Mouse (Mus musculus) cerebellum, adult 18-20 months (tissue): ENCODE data around the gene Scrg1.
"Not testable (repeated sequence)": the region's sequence is repeated elsewhere in the genome, so short reads cannot be mapped to it uniquely, and the experiment has no call there.

Experiments used
- DNase-seq, 2 experiments: peaks; one replicate each; pipeline ENCODE4 v3.0.0; 2021

Gene Scrg1

DNA sequence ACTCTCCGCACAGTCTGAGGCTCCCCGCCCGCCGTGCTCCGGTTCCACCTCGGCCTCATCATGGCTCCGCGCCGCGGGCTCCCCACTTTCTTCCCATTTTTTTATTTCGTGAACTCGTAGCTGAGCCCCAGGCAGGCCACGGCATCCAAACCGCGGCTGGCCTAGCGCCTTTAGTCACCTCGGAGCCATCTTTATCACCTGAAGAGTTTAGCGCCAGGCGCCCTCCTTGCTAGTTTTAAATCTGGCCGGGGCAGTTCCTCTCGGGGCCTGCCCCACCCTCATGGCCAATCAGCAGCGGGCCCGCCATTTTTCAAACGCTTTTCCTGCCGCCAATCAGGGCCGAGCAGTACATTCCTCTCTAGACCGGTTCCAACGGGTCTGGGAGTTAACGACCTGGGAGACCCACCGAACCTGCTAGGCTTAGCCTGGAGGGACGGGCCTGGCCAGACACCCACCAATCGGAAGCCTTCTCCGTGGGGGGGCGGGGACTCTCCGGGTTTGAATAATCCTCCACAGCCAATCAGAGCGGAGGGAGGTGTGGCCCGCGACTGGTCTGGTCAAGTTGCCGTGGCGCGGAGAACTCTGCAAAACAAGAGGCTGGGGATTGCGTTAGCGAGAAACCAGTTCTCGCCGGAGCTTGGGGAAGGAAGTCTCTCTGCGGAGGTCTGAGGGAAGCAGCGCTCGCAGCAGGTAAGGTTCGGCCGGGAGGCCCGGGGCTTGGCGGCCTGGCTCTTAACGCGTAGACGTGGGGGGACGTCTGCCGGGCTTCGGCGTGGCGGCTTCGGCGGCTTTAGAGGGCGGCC, 55.8 kb downstream of the Scrg1 start, which contains the start of gene Hmgb2:
Gene Hmgb2, plus strand, starts transcription at position 592 of the 803 bp plus-strand sequence.
- peak; percentile 99 to 100 for DNase-seq

DNA sequence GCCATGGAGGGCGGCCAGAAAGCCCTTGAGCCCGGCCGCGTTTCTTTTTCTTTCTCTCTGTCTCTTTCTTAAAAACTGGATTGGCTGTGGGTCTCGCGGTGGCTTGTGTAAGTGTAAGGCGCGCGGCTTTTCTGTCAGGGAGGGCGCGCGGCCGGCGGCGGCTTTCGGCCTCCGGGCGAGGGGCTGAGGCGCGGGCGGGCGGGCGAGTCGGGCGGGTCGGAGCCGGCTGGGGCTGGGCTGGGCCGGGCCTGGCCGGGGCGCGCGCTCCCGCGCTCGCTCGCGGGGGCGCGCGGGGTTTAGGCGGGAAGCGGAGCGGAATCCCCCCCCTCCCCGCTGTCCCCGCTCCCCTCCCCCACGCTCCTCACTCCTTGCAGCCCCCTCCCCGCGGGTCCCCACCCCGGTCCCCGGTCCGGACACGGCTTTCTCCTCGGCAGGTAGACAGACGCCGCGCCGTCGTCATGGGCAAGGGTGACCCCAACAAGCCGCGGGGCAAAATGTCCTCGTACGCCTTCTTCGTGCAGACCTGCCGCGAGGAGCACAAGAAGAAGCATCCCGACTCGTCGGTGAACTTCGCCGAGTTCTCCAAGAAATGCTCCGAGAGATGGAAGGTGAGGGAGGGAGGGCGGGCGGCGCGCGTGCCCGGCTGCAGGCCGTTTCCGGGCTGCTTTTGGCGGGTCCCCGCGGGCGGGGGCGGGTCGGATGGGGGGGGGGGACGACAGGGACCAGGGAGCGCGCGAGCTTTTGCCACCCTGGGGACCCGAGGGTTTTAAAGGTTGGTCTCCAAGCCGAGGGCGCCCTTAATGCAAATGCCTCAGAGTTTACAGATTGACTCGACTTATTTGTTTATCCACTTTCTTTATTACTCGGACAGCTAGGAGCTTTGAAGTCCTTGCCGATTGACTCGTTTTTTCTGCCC, 56.7 kb downstream of the Scrg1 start:
- DNase-seq: peak; percentile 35 to 50

DNA sequence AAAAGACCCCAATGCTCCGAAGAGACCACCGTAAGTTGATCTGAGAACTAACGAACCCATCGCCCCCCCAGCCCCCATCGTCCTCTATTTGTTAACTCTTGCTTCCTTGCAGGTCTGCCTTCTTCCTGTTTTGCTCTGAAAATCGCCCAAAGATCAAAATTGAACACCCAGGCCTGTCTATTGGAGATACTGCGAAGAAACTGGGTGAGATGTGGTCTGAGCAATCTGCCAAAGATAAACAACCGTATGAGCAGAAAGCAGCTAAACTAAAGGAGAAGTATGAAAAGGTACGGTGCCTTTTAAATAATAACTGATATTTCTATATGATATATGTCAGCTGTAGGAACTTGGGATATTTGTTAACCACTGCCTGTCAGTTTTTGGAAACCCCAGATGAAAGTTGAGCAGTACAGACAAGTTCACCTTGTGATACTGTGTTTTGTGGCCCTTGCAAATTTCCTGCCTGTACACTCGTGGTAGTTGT, 57.5 kb downstream of the Scrg1 start:
- not testable (repeated sequence) for DNase-seq

DNA sequence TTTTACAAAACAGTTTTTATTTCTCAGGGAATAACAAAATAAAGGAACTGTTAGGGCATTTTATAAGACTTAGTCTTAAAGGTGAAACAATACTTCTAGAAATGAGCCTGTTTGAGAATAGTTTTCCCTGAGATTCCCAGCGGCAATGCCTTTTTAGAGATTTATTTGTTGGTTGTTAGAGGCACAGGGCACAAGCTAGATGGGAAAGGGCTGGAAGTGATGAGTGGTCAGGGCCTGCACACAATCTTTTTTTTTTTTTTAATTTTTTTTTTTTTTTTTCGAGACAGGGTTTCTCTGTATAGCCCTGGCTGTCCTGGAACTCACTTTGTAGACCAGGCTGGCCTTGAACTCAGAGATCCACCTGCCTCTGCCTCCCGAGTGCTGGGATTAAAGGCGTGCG, 61.0 kb downstream of the Scrg1 start:
- DNase-seq: not testable (repeated sequence)

DNA sequence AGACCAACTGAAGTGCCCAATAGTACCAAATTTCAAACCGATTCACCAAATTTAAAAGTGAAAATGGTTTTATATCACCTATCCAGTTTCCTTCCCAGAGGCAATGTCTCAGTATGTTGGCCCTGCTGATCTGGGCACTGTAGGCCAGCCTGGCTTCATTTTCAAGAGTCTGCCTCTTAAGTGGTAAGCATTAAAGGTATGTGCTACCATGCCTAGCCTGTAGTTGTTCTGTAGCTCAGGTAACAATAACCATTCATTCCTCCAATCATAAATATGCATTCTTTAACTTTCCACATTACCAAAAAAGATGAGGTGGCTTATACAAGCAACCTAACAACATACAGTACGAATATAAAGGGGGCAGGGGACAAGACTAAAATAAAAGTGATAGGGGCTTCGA, 62.0 kb downstream of the Scrg1 start:
- no peak for DNase-seq

DNA sequence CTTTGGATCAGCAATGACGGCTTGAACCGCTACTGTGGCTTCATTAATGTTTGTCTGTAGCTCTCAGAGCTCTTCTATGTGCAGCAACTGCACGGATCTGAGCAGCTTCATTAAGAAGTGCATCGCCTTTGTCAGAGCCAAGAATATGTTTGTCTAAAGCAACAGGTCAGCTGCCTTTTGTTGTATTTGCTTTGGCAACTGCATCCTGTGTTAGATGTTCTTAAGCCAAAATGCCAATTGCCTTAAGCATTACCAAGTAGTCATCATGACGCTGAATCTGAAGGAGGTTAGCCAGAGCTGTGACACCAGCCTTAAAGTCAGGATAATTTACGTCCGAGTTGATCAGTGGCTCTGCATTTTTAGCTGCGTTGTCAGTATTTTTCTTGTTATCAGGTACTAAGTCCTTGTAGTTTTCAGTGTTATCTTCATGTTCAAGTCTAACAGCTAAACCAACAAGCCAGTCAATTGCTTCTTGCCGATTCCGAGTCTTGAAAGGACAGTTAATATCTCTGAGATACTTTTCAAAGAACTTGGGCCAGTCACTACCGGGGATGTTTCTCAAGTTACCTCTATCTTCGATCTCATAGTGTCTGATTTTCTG, 64.6 kb downstream of the Scrg1 start:
- DNase-seq: no peak
